Mouse (Mus musculus) testis, postnatal 10 days (tissue): ENCODE measurements around the gene Tnfrsf13b.

Source experiments
- DNase-seq: peaks from one replicate; pipeline ENCODE4 v3.0.0; 2021; ENCODE audit warnings: low spot score

Gene Tnfrsf13b

GRCm38 (mm10) chr11:61126606-61127355 lies at the start of gene Tnfrsf13b:
Gene Tnfrsf13b, plus strand, starts transcription at chr11:61126755.
- DNase-seq: no peak

- DNase-seq: no peak
These were observed 44.9 kb upstream of the Tnfrsf13b start for GRCm38 (mm10) chr11:61081624-61082023.

GRCm38 (mm10) chr11:61090195-61090594 lies 36.4 kb upstream of the Tnfrsf13b start:
- DNase-seq: no peak

GRCm38 (mm10) chr11:61091192-61091591 lies 35.4 kb upstream of the Tnfrsf13b start:
- no peak for DNase-seq

- DNase-seq: peak; percentile 89
These were observed 34.8 kb upstream of the Tnfrsf13b start for GRCm38 (mm10) chr11:61091642-61092262.

GRCm38 (mm10) chr11:61098046-61098445 lies 28.5 kb upstream of the Tnfrsf13b start:
- no peak for DNase-seq

GRCm38 (mm10) chr11:61102397-61103339 lies 23.9 kb upstream of the Tnfrsf13b start:
- DNase-seq: no peak

- DNase-seq: peak; percentile 95
These were observed 22.2 kb upstream of the Tnfrsf13b start for GRCm38 (mm10) chr11:61104241-61104901.

- no peak for DNase-seq
These were observed 17.6 kb upstream of the Tnfrsf13b start for GRCm38 (mm10) chr11:61108911-61109361.

GRCm38 (mm10) chr11:61109707-61110106 lies 16.8 kb upstream of the Tnfrsf13b start:
- DNase-seq: no peak

- no peak for DNase-seq
These were observed 16.4 kb upstream of the Tnfrsf13b start for GRCm38 (mm10) chr11:61110113-61110512.

GRCm38 (mm10) chr11:61110928-61111327 lies 15.6 kb upstream of the Tnfrsf13b start:
- no peak for DNase-seq

- no peak for DNase-seq
These were observed 15.1 kb upstream of the Tnfrsf13b start for GRCm38 (mm10) chr11:61111472-61111871.

GRCm38 (mm10) chr11:61112323-61112995 lies 14.1 kb upstream of the Tnfrsf13b start:
- DNase-seq: no peak

GRCm38 (mm10) chr11:61116226-61116625 lies 10.3 kb upstream of the Tnfrsf13b start:
- no peak for DNase-seq

- DNase-seq: no peak
These were observed 6.5 kb upstream of the Tnfrsf13b start for GRCm38 (mm10) chr11:61119996-61120583.

- no peak for DNase-seq
These were observed 4.2 kb upstream of the Tnfrsf13b start for GRCm38 (mm10) chr11:61122283-61122768.

- DNase-seq: no peak
These were observed 3.7 kb upstream of the Tnfrsf13b start for GRCm38 (mm10) chr11:61122769-61123288.

GRCm38 (mm10) chr11:61123886-61124285 lies 2.7 kb upstream of the Tnfrsf13b start:
- no peak for DNase-seq

- DNase-seq: no peak
These were observed 585 bp upstream of the Tnfrsf13b start for GRCm38 (mm10) chr11:61125970-61126369.
